ENCODE assay signal across 21 mouse cellular contexts in the genomic region with DNA sequence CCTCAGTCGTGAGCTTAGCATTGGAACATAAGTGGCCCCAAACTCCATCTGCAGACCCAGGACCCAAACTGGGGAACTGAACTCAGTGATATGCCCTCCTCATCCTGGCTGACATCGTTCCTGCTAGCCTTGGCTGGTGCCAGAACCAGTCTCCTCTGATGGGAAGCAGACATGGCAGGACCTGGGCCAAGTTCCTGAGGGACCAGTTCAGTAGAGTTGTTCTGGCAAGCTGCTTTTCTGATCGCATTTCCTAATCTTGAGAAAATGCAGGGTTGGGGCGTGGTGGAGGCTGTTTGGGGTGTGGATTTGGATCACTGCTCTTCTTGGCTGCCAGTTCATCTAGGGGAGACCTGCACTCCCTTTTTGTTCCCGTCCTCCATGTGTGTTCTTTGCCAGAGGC.
DNase-seq lines count a peak whose midpoint lies in the region.
"Had no signal": no experiment of that assay in that cellular context is flagged by ENCODE, and none has a peak within 500 bp of the region (broad histone marks: within the 10 kb centered on the region; RNA-seq: fewer than 3 reads in every experiment).

No protein-coding gene starts in this region.

- intact Hi-C loops in heart, postnatal 25 days (cut with DNase I): no loop called here
- intact Hi-C loops in heart, postnatal 10 days (cut with DNase I): no loop called here

- peak; percentile 36 to 44 for DNase-seq in cerebellum, postnatal 10 days
- DNase-seq in cerebellum, adult 9-11 months: no peak
- DNase-seq in heart, adult 8-10 months (ENCODE audit: low spot score): peak; percentile 23
- no peak for DNase-seq in heart, postnatal 25 days (ENCODE audit: low spot score)
- DNase-seq in NIH3T3 (ENCODE audit: low read depth): peak; percentile 46
- DNase-seq in heart, postnatal 10 days: peak; percentile 58 to 60
- DNase-seq in urinary bladder, postnatal 10 days (ENCODE audit: low spot score): no peak
- no peak for DNase-seq in ovary, postnatal 36 days (ENCODE audit: low spot score)
- DNase-seq: cerebellum, adult 11 months; cerebellum, adult 9-10 months; forebrain, postnatal 0 days; kidney, adult 11 months; kidney, postnatal 14 days; layer of hippocampus, adult 9-11 months; liver; lung, adult 2 months; lung, postnatal 14 days; right cerebral cortex, postnatal 25 days; spleen, adult 18-20 months; thymus, adult 18-20 months; thymus, postnatal 4 days had no signal

Comparison
In these comparisons a context has a peak if more than half of its experiments do, and no peak if none do; other contexts are left out.
1. DNase-seq: peak in cerebellum, postnatal 10 days (2 of 2), heart, adult 8-10 months (single experiment), NIH3T3 (single experiment) and heart, postnatal 10 days (2 of 2); none in cerebellum, adult 9-11 months (single experiment), heart, postnatal 25 days (single experiment), urinary bladder, postnatal 10 days (single experiment) and ovary, postnatal 36 days (single experiment).